Mouse (Mus musculus): Measurements from ENCODE around the gene Tlr5.

DNA sequence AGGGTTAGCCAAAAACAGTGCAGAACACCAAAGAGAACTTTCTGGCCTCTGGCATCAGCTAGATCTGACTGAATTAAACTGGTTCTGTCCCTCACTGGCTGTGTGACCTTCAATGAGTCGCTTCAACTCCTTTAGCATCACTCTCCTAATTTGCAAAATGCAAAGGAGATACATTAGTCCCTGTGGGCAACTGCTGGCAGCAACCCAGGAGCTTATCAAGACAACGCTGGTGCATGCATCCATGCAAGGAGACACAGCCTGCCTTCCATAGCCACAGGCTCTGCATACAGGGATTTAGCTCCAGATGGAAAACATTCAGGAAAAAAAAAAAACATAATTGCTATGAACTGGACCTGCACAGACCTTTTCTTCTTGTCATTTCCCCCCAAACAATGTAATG lies 42.0 kb upstream of the Tlr5 start:
- TF ChIP-seq CTCF (conservative IDR thresholded peaks at IDR 0.05; ENCODE audit: low read length) (no peak), POU5F1 (IDR thresholded peaks at IDR 0.05; ENCODE audit: borderline replicate concordance, low read length) (no peak)
